Mouse (Mus musculus) cerebellum, adult 11-12 months (tissue): ENCODE measurements around the gene Snx29.

ENCODE experiments used
- DNase-seq: peaks from one replicate; pipeline ENCODE4 v3.0.0; 2022

Snx29 gene

DNA sequence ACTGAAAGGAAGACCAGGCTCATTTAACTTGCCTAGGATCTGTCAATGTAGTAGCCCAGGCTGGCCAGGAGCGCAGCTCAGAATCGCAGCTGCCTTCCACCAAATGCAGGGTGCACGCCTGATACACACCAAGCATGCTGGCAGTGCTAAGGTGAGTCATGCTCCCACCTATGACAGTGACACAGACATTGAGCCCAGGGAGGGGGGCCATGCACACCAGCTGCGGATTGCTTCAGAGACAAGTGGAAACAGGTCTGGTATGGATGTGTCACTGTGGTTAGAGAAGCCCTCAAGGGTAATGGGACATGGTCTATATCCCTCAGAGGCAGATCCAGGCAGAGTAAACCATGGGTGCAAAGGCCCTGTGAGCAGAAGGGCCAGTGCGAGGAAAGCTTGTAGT is 425.2 kb downstream of the Snx29 start:
- no peak for DNase-seq

DNA sequence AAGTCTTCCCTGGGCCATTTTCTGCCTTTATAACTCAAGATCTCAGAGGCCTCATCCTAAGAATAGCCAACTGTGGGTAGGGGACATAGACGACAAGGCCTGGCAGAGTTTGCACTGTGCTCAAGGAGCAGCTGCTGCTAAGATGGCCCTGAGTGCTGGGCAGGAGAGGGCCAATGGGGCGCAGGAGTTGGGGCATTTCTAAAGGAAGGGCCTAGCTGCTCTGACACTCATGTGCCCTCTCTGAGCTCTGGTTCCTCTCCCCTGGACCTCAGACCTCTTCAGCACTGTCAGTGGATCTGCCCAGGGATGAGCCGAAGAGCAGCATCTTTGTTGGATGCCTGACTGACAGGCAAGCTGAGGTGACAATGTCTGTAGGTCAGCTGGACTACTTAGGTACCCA is 426.4 kb downstream of the Snx29 start:
- DNase-seq = no peak

DNA sequence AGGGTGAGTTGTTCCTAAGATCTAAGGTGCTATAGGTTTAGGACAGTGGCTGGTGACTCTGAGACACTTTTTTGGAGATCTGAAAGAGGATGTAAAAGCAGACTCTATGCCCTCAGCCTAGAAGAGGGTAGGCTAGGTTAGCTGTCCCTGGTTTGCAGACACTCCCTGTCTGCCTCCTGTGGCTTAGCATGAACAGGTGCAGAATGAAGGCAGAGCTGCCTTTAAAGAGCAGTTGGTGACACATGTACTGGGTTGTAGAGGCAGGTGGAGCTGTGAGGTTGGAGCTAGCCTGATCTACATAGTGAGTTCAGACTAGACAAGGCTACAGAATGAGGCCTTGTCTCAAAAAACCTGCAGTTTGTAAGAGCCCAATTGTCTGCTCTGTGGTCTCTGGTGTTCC is 427.9 kb downstream of the Snx29 start:
- DNase-seq = no peak

DNA sequence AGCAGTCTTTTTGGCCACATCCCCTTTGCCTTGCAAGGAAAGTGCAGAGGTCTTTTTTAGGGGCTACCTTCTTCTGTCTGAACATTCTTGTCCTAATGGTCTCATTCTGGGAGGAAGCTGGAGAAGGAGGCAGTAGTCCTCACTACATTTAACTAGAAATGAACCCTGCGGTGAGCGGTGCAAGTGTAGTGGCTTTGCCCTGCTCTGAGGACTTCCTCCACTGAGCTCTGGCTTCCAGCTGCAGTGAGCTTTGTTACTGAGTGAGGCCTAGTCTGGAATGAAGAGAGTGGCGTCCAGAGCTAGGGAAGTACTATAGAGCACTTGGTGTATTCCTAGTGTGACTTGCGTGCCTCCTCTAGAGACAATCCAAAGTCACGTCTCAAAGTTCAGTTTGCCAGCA is 429.8 kb downstream of the Snx29 start:
- no peak for DNase-seq

DNA sequence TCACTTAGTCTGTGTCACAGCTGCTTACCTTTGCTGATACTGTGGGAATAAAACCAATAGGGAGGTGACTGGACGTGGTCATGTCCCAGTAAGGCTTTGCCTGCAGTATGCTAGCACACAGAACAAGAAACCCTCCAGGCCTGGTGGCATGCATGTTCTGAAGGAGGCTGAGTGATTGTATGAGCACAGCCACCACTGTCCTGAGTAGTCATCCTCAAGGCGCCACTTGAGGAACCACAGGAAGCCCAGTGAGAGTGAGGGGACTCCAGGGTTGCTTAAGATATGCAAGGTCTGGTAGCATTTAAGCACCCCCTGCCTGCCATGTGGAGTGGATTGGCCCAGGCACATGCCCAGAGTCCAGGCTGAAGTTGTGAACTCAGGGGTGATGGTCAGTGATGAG is 430.8 kb downstream of the Snx29 start:
- DNase-seq = no peak

DNA sequence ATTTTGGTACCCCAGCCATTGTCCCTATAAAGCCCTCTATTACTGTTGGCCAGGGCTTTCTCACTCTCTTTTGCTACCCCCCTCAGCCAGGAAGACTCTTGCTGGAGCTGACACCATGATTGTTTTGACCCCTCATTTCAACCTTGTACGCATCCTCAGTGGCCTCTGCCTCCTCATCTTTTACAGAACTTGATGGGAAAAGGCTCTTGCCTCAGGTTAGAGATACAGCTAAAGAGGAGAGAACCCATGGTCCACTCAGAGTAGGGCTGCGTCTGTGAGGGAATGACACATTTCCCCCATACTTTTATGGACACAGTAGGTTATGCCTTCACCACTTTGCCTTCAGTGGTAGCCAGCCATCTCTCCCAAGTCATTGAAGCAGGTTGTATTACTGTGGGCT is 431.4 kb downstream of the Snx29 start:
- no peak for DNase-seq

DNA sequence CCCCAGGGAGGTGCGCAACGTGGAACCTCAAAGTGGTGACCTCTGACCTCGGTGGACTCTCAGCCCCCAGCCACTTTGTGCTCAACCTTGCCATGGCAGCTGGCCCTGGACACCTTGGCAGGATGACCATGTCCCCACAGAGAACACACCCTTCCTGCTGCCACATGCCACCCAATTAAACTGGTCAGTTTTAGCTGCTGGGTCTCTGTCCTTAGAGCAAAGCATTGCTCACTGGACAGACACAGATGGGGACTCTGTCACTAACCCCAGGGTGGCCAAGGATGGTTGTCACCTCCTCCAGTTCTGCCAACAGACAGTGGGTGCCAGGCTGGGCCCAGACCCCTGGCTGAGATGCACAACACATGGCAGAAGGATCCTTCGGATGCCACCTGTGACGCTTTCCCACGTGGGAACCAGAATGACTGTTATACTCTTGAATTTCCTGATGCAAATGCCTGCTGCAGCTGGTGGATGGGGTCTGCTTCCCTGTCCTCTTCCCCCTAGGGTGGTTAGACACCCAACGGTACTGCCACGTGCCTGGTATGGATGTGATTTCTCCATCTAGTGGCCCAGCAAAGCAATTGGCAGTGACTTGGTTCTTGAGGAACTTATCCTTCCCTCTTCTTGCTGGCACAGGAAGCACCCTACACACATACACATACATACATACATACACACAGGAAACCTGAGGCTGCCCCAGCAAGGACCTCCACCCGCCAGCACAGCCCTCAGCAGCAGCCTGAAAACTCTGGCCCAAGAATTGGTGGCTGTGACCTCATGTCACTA is 432.8 kb downstream of the Snx29 start:
- DNase-seq = peak; percentile 25

DNA sequence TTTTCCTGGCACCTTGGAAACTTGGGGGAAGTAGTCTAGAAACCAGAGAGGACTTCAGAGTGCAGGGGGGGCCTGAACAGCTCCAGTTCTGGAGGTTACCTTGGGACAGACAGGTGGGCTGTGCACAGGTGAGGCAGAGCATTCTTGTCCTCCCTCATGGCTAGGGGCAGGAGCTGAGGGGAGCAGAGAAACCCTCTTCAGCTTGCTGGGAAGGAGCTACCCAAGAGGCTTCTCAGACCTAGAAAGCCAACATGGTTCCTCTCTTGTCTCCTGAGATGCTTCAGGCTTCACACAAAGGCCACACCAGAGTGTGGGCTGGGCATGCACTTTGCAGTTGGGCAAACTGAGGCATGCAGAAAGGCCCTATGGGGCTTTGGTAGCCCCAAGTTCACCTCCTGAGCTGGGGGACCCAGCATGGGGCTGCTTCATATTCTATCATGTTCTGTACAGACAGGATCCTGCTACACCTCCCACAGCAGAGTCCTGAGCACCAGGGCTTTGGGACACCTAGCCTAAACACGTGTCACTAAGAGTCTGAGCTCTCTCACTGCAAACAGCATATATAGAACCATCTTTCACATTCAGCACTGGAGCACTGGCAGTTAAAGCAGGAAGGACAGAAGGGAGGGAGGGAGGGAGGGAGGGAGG is 434.0 kb downstream of the Snx29 start:
- no peak for DNase-seq

DNA sequence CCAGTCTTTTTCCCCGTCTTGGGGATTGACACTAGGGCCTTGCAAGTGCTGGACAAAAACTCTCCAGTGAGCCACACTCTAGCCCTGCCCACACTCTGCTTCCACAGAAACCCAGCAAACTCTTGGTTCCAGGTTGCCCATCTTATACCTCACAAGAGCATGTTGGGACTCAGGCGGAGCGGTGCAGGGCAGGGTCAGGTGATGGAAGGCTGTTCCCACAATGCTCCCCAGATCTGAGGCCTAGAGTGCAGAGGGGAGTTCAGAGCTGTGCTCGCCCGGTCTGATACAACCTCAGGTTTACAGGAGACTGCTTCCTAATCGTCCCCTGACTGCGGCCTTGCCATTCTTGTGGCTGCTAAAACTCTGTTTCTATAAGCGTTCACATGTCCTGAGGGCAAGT is 434.8 kb downstream of the Snx29 start:
- DNase-seq = no peak

DNA sequence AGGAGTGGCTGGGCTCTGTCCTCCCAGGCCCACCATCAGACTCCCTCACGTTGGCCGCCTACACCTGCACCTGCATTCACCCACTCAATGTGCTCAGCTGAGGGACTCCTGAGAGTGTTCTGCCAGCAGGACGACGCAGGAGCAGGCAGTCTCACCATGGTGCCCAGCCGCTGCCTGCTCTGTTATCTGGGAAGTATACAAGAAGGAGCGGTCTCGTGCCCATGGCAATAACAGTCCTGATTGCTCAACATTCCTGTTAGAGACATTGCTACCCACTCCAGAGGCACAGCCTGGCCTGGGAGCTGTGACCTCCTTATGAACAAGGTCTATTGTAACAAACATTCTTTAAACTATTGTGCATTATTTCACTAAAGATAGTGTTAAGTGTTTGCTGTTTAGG is 435.2 kb downstream of the Snx29 start:
- no peak for DNase-seq

DNA sequence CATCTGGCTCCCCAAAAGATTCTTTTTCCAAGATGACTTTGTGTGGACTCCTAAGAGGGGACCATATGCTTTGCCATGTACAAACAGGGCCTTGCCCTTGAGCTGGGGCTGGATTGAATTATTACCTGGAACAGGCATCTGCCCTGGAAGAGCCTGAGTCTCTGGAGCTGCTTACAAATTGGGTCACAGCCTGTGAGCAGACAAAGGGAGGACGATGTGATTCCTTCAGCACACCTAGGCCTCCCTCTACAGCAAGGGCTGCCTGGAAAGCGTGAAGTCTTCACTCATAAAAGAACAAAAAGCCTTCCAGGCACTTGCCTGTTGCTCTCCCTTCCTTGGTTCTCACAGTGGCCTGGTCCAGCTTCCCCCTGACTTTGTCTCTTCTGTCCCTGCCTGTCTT is 449.6 kb downstream of the Snx29 start:
- no peak for DNase-seq

DNA sequence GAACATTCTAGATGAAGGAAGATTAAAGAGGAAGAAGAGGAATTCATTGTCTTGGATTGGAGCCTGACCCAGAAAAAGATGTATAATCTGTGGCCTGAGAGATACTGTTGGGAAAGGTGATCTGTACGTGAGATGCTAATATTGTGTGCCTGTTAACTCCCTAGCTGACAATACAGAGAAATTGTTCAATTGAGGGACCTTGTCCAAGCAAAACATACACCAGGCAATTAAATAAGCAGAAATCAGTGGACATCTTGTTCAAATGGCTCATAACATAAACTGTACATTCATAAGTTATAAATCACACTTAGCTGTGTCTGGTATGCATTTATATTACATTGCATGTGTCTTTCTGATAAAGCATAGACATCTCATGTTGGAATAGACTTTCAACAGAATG is 451.6 kb downstream of the Snx29 start:
- no peak for DNase-seq

DNA sequence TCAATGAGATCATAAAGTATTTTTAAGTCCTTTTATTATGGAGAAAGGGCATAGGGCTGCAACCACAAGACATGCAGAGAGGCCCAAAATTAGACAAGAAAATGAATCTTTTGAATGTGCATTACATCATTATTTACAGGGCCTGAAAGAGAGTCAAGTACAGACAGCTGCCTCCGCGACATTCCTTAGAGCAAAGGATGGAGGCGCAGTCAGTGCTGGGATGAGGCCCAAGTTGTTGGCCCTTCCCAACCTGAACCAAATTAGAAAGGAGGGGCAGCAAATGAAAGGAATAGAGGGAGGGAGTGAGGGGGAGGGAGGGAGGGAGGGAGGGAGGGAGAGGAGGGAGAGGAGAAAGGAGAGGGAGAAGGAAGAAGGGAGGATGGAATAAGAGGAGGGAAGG is 453.8 kb downstream of the Snx29 start:
- no peak for DNase-seq

DNA sequence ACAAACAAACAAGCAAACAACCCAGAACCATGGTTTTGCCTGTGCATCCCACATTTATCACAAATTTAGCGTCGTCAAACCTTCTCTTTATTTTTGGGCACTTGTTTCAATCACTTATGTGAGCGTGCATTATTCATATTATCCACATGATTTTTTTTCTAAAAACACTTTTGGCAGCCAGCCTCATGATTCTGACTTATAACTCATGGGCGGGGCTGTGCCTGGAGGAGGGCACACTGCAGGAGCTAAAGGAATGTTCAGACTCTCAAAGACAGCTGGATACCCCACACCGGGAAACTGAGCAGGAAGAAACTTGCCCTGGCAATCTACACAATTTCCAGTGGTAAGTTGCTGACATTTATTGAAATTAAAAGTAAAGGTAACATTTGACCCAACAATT is 455.5 kb downstream of the Snx29 start:
- no peak for DNase-seq

DNA sequence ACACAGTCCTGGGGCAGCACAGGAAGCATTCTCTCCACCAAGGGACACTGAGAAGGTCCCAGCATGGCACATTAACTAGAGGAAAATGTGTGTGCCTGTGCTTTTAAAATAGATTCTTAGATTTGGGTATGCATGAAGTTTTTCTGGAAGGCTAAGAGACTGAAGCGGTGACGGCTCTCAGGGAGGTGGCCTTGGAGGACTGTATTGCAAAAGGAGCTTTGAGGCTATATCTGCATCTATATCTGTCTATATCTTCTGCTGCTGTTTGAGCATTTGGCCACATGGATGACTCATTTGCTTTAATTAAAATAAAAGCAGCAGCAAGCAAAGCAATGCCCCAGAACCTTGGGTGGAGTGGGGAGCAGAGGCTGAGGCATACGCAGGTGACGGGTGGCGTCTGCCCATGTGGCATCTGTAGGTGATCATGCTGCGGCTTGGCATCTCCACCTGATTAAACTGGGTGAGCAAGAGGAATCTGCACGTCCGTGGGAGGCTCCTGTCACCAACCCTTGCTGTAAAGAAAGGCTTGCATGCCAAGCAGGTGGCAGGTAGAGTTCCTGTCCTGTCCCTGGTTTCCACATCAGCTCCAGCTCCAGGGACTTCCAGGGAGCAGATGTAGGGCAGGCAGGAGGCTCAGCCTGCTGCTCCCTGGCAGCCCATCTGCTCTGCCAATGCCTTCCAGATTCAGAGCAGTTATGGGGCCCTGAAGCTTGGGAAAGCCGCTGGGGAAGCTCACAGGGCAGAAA is 456.2 kb downstream of the Snx29 start:
- DNase-seq = peak; percentile 85

DNA sequence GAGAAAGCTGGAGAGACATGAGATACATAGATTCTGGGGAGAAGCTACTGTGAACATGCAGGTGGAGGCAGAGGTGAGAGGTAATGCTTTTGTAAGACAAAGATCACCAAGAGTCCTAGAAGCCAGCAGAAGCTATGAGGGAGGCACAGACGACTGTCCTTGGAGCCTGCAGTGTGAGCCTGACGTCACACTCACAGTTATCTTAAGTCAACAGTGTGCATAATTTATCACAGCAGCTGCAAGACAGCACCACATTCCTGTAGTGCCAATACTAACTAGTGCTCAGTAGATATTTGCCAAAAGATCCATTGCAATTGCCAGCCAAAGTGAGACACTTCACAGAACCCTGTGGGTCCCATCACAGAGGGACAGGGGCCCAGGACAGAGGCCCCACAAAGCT is 459.4 kb downstream of the Snx29 start:
- no peak for DNase-seq

DNA sequence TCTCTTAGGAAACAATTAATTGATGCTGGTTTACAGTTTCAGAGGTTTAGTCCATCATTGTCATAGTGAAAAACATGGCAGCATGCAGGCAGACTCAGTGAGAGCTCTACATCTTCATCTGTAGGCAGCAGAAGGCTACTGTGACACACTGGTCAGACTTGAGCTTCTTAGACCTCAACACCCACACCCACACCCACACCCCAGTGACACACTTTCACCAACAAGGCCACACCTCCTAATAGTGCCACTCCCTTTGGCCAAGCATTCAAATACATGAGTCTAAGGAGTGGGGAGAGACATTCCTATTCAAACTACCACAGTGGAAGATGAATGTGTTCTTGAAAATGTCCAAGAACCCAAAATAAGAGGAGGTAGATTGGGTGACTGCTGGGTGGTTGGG is 460.6 kb downstream of the Snx29 start:
- no peak for DNase-seq

DNA sequence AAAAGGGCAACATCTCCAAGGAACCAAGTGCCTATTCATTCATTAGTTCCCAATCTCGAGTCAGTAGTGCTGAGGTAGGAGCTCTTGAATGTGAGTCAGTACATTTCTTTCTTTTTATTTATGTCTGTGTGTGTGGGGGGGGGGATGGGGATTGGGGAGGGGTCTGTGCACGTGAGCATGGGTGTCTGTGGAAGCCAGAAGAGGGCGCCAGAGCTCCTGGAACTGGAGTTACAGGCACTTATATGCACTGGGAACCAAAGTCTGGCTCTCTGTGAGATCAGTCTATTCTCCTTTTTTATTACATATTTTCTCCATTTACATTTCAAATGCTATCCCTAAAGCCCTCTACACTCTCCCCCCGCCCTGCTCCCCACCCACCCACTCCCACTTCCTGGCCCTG is 461.6 kb downstream of the Snx29 start:
- no peak for DNase-seq

DNA sequence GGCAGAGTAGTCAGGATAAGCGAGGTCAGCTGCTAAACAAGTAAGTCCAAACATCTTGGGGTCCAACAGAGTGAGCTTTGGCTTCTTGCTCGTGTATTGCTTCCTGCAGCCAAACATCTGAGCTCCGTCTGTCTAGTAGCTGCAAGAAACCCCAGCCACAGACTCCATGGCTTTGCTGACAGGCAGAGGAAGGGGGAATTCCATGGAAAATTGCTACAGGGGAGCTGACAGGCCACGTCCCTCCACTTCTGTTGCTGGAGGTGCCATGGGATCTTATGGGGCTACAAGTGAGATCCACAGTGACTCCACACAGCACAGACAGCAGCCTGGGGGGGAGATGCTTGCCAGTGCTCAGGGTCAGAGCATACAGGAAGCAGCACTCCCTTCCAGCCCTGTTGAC is 463.1 kb downstream of the Snx29 start:
- no peak for DNase-seq

DNA sequence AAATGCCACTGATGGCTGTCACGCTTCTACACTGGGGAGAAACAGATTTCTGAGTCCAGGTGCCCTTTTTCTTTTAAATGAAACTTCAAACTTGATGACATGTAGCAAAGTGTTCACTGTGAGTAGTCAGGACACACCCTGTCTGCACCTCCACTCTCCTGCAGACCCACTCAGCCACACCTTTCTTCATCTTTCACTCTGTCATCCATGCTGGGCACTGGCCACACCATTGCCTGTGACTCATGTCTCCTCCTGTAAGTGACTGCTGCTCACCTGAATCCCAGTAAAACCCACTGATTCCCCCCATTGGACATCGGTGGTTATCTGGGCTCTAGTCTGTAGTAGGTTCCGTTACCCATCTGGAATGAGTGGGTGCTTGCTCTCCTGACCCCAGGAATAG is 467.8 kb downstream of the Snx29 start:
- DNase-seq = no peak

DNA sequence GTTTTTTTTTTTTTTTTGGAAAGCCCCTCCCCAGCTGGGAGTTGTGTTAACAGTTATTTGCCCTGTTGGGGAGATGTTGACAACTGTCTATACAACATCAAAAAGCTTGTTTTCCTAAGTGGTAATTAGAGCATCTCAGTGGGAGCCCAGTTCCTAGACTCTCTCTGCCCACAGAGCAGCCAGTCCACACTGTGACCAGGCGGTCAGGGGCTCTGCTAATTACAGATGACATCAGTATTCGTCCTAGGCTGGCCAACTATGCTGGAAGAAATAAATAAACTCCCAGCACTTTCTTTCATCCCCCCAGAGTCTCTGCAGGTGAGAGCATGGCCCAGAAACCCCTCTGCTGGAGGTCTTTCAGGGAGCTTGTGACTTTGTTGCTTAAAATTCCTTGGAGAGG is 470.7 kb downstream of the Snx29 start:
- DNase-seq = no peak

DNA sequence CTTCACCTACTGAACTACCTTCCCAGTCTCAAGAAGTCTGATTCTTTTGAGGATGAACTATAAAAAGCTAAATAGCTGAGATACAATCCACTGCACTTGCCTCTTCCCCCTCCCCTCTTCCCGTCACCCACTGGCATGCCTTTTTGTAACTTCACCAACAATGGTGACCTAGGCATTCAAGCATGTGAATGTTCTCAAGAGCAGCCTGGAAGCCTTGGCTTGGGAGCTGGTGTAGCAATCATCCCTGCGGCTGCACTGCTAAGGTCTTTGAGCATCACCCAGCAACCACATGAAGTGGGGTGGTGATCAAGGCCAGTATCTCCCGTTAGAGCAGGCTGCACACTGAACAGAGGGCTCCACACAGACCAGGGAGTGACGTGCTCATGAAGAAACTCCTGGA is 471.9 kb downstream of the Snx29 start:
- DNase-seq = no peak

DNA sequence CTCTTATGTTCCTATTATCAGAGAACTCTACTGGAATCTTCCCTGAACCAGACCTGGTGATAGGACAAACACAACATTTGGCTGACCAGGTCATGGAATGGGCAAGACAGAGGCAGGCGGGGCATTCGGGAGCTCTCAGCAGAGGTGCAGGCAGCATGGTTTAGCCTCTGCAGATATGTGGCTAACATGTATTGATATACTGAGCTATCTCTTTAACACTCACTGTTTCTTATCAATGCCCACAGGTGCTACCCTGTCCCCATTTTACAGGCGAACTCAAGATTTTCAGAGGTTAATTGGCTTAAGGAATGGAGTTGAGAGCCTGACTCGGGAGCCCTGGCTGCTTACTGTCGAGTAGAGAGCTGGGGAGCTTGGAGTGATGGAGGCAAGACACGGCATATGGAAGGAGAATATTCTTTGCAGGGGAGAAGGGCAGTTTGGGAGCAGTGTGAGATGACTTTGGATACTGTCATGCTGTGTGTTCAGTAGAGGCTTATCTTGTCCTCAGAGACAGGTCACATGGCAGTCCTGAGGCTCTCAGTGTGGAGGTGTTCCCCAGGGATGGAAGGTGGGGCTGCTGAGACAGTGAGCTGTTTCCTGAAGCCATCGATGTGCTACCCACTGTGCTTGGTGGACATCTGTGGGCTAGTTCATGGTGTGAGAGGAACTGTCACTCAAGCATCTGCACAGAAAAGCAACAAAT is 473.2 kb downstream of the Snx29 start:
- no peak for DNase-seq
